Mouse (Mus musculus) forebrain, embryonic 10.5 days (tissue): Measurements from ENCODE around the gene Tbxas1. TPM values are rescaled to one million over a fixed set of nuclear protein-coding genes. Genes with fewer than 3 reads are reported as not detected.

Experiments used
- DNase-seq: peaks from one replicate; pipeline ENCODE4 v3.0.0-alpha.2; 2017; ENCODE audit warnings: low spot score; ENCODE audit errors: extremely low spot score
- H3K27ac ChIP-seq: fragments of 300-500 bp; sonication (generic); 2 replicates; pipeline ENCODE4 v1.5.1; 2016; ENCODE audit warnings: mild to moderate bottlenecking
- H3K27me3 ChIP-seq: fragments of 300-500 bp; sonication (generic); 2 replicates; pipeline ENCODE4 v1.6.1; 2016; ENCODE audit warnings: mild to moderate bottlenecking; ENCODE audit not compliant: poor library complexity, severe bottlenecking
- H3K36me3 ChIP-seq: fragments of 300-500 bp; sonication (generic); replicated peaks from 2 replicates; pipeline ENCODE4 v1.6.1; 2016; ENCODE audit warnings: mild to moderate bottlenecking, moderate library complexity
- H3K4me1 ChIP-seq: fragments of 300-500 bp; sonication (generic); 2 replicates; pipeline ENCODE4 v1.6.1; 2016
- H3K4me3 ChIP-seq: fragments of 300-500 bp; sonication (generic); 2 replicates; pipeline ENCODE4 v1.5.1; 2016; ENCODE audit warnings: mild to moderate bottlenecking, moderate library complexity
- H3K9me3 ChIP-seq: fragments of 300-500 bp; sonication (generic); 2 replicates; pipeline ENCODE4 v1.6.1; 2016; ENCODE audit warnings: mild to moderate bottlenecking, moderate library complexity
- WGBS: fragments of 180-500 bp; shearing (Covaris S2); methylation state at CpG from one replicate; pipeline ENCODE4 v1.1.7; 2016; 5-methylcytosine and 5-hydroxymethylcytosine counted together
- polyA plus RNA-seq: library from polyadenylated mRNA; unstranded; fragments of >200 nt; fragmentation: Nextera tagmentation; extraction: Ambion mirVana; gene quantifications from 2 replicates; pipeline ENCODE4 v1.2.1, GENCODE M21; 2016

Gene Tbxas1
- polyA plus RNA-seq: 0.98 and 1.4 TPM in 2 replicates

DNA sequence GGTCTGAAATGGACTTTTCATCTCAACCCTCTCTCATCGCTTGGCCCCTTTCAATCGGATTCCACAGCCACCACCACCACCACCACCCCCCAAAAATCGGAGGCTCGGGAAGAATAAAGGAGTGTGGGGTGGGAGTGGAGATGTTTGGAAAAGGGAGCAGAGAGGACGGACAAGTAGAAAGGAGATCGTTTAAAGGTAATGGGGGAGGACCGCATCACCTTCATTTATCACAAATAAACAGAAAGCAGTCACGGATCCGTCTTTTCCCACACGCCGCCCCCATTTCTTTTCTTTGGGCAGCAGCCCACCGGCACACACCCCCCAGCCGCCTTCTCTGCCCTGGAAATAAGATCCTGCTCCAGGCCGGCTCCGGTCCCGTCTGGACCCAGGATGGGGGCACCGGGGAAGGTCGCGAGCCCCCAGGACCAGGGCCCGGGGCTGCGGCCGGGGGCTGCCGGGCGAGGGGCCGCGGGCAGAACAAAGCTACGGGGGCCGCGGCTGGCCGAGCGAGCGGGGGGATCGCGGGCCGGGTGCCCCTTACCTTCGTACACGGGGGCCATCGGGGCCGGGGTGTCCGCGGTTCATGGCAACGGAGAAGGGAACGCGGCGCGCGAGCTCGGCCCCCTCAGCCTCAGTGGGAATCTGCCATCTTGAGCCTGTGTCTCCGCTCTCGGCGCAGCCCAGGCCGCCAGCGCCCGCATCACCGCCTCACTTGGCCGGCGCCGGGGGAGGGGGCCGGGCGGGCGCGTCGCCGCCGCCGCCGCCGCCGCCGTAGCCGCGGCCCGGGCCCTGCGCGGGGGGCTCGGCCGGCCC lies at the start of gene Tbxas1:
Gene Tbxas1, plus strand, starts transcription at position 147 of the 813 bp plus-strand sequence.
- under 1% methylated on average over 73 of the region's 77 CpGs for WGBS
- Histone ChIP-seq H3K27me3 (peaks cover 22% of the 10 kb centered on the region), H3K36me3 (no peaks in the 10 kb centered on the region; the same call in 1 of the 2 replicates), H3K4me1 (peaks cover 48% of the 10 kb centered on the region), H3K9me3 (no peaks in the 10 kb centered on the region), H3K4me3 (peak within 1 kb of the TSS; percentile 99), H3K27ac (peak within 1 kb of the TSS; percentile 100)
- DNase-seq: peak; percentile 59

DNA sequence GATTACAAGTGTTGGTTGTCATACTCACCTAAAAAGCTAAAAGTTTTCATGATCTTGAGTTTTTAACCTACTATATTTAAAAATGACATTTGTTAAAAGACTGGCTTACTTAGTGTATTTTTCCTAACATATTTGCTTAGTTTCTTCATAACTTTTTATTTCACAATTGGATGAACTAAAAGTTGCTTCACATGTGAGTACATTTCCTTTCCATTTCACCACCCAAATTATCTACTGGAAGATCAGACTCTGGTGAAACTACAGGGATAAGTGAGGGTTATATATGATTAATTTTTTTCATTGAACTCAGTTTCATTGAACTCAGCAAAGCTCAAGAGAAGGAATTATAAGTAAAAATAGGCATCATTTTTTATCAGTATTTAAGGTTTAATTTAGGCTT lies 49.3 kb upstream of the Tbxas1 start:
- Histone ChIP-seq H3K9me3 (no peaks in the 10 kb centered on the region), H3K27ac (no peak overlapping the region), H3K27me3 (no peaks in the 10 kb centered on the region), H3K36me3 (peaks cover 29% of the 10 kb centered on the region), H3K4me1 (peaks cover 20% of the 10 kb centered on the region), H3K4me3 (no peak overlapping the region)
- no peak for DNase-seq

- DNase-seq: no peak
- WGBS: 82% methylated on average over 3 of the region's 3 CpGs
Measured at GRCm38 (mm10) chr6:38826857-38827256, 48.3 kb upstream of the Tbxas1 start.

DNA sequence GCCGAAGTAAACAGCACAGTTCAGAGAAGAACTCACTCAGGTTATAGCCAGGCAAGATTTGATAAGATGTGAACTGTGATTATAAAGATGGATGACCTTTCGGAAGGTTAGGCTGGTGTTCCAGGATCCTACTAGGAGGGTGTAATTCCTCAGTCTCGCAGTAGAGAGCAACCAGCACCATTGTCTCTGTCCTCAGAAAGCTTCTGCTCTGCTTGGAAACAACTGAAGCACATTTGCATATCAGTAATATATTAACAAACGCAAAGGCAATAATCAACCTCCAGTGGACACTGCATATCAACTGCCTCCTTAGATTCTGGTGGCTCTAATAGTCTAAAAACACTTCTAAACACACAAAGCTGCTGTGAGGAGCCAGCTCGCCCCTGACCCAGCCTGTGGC lies 47.8 kb upstream of the Tbxas1 start:
- no peaks in the 10 kb centered on the region for H3K27me3 ChIP-seq
- no peaks in the 10 kb centered on the region for H3K9me3 ChIP-seq
- 81% methylated on average over 5 of the region's 5 CpGs for WGBS
- no peak overlapping the region for H3K27ac ChIP-seq
- H3K4me3 ChIP-seq: no peak overlapping the region
- no peak for DNase-seq
- peaks cover 33% of the 10 kb centered on the region for H3K4me1 ChIP-seq
- peaks cover 15% of the 10 kb centered on the region for H3K36me3 ChIP-seq

More at GRCm38 (mm10) chr6:38826857-38827256, 48.3 kb upstream of the Tbxas1 start:
- no peak overlapping the region for H3K4me3 ChIP-seq
- no peaks in the 10 kb centered on the region for H3K27me3 ChIP-seq
- peaks cover 27% of the 10 kb centered on the region for H3K4me1 ChIP-seq
- peaks cover 19% of the 10 kb centered on the region for H3K36me3 ChIP-seq
- no peaks in the 10 kb centered on the region for H3K9me3 ChIP-seq
- H3K27ac ChIP-seq: no peak overlapping the region

DNA sequence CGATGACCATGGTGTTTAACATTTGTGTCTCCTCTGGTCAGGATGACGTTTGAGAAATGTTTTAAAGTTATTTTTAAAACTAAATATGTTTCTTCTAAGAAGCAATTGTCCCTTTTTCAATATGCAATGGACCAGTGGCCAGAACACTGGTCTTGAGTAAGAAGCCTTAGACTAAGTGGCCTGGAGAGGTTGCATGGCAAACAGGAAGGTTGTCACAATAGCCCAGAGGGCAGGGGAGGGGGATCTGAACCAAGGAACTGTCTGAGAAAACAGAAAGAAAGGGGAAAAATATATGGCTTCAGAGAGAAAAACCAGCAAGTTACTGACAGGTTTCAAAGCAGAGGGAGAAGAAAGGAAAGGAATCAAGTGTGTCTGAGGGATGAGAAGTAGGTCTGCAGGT lies 47.0 kb upstream of the Tbxas1 start:
- DNase-seq: no peak
- Histone ChIP-seq H3K9me3 (no peaks in the 10 kb centered on the region), H3K4me3 (no peak overlapping the region), H3K4me1 (peaks cover 40% of the 10 kb centered on the region), H3K27ac (no peak overlapping the region), H3K36me3 (peaks cover 11% of the 10 kb centered on the region), H3K27me3 (no peaks in the 10 kb centered on the region)
- WGBS: 87% methylated on average over 2 of the region's 2 CpGs

GRCm38 (mm10) chr6:38829452-38829851 lies 45.8 kb upstream of the Tbxas1 start:
- no peak overlapping the region for H3K4me3 ChIP-seq
- 75% methylated on average over 3 of the region's 3 CpGs for WGBS
- DNase-seq: no peak
- no peaks in the 10 kb centered on the region for H3K9me3 ChIP-seq
- no peak overlapping the region for H3K27ac ChIP-seq
- H3K4me1 ChIP-seq: peaks cover 51% of the 10 kb centered on the region
- peaks cover 5% of the 10 kb centered on the region for H3K36me3 ChIP-seq
- no peaks in the 10 kb centered on the region for H3K27me3 ChIP-seq

GRCm38 (mm10) chr6:38833721-38834120 lies 41.5 kb upstream of the Tbxas1 start:
- 90% methylated on average over 3 of the region's 3 CpGs for WGBS
- Histone ChIP-seq H3K27ac (no peak overlapping the region), H3K9me3 (no peaks in the 10 kb centered on the region), H3K36me3 (peaks cover 14% of the 10 kb centered on the region), H3K27me3 (no peaks in the 10 kb centered on the region), H3K4me3 (no peak overlapping the region), H3K4me1 (peaks cover 56% of the 10 kb centered on the region; the same call in 1 of the 2 replicates)
- DNase-seq: no peak

DNA sequence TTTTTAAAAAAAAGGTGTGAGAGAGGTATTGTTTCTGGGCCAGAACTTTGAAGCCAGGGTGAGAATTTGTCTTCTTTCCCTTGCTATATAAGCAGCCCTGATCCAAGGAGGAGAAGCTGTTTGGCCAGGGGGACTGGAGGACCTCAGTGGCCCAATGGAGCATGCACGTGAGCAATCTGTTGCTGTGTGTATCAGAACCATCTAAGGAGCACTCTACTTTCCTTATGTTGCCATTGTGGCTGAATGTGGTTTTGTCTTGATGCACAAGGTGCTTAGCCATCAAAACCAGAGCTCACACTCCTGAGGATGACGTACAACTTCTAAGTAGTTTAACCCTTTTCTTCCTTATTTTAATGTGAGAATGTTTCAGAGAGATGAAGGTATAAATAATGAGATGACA lies 40.5 kb upstream of the Tbxas1 start:
- Histone ChIP-seq H3K4me3 (no peak overlapping the region), H3K4me1 (peaks cover 51% of the 10 kb centered on the region; the same call in 1 of the 2 replicates), H3K27ac (no peak overlapping the region), H3K9me3 (no peaks in the 10 kb centered on the region), H3K27me3 (no peaks in the 10 kb centered on the region), H3K36me3 (peaks cover 15% of the 10 kb centered on the region)
- WGBS: 90% methylated on average over 2 of the region's 2 CpGs
- DNase-seq: no peak

GRCm38 (mm10) chr6:38835217-38835616 lies 40.0 kb upstream of the Tbxas1 start:
- Histone ChIP-seq H3K4me1 (peaks cover 55% of the 10 kb centered on the region; the same call in 1 of the 2 replicates), H3K4me3 (no peak overlapping the region), H3K9me3 (no peaks in the 10 kb centered on the region), H3K27ac (no peak overlapping the region), H3K27me3 (no peaks in the 10 kb centered on the region), H3K36me3 (peaks cover 18% of the 10 kb centered on the region)
- DNase-seq: no peak
- WGBS: 88% methylated on average over 1 of the region's 1 CpGs

GRCm38 (mm10) chr6:38838061-38838460 lies 37.1 kb upstream of the Tbxas1 start:
- Histone ChIP-seq H3K36me3 (peaks cover 23% of the 10 kb centered on the region), H3K4me1 (peaks cover 36% of the 10 kb centered on the region; the same call in 1 of the 2 replicates), H3K9me3 (no peaks in the 10 kb centered on the region), H3K27ac (no peak overlapping the region), H3K27me3 (no peaks in the 10 kb centered on the region), H3K4me3 (no peak overlapping the region)
- no peak for DNase-seq
- WGBS: 81% methylated on average over 4 of the region's 4 CpGs

DNA sequence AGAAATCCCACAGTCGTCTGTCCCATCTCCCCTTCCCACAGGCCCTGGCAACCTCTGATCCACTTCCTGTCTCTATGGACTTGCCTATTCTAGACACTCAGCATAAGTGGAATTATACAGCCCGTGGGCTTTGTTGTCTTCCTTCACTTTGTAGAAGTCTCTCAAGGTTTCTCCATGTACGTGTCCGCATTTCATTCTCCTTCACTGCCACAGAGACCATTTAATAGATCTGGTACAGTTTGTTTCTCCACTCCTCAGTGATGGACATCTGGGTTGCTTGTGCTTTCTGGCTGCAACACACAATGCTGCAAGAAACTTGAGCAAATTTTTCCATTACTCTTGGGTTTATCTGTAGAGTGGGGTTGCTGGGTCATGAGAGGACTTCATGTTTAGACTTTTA lies 35.3 kb upstream of the Tbxas1 start:
- 83% methylated on average over 4 of the region's 4 CpGs for WGBS
- Histone ChIP-seq H3K27me3 (no peaks in the 10 kb centered on the region), H3K4me3 (no peak overlapping the region), H3K4me1 (peaks cover 25% of the 10 kb centered on the region), H3K27ac (no peak overlapping the region), H3K9me3 (no peaks in the 10 kb centered on the region), H3K36me3 (peaks cover 23% of the 10 kb centered on the region)
- no peak for DNase-seq

DNA sequence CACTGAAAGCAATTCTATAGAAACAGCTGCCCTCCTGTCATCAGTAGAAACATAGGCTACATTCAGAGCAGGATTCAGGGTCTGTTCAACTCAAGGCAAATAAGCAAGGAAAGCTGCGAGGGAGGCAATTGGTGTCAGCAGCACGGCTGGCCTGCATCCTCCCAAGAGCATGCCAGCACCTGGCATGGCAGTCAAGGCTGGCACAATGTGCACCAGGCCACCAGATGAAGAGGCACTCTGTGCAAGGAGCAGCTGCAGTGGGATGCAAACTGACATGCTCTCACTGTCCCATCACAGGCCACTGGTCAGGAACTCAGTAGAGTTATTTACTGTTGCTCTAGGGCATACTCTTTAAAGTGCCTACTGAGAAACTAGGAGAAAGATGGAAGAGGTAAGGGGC lies 34.8 kb upstream of the Tbxas1 start:
- H3K27ac ChIP-seq: no peak overlapping the region
- H3K9me3 ChIP-seq: no peaks in the 10 kb centered on the region
- H3K36me3 ChIP-seq: peaks cover 23% of the 10 kb centered on the region
- no peak overlapping the region for H3K4me3 ChIP-seq
- no peaks in the 10 kb centered on the region for H3K27me3 ChIP-seq
- H3K4me1 ChIP-seq: peaks cover 30% of the 10 kb centered on the region
- 92% methylated on average over 2 of the region's 2 CpGs for WGBS
- no peak for DNase-seq

DNA sequence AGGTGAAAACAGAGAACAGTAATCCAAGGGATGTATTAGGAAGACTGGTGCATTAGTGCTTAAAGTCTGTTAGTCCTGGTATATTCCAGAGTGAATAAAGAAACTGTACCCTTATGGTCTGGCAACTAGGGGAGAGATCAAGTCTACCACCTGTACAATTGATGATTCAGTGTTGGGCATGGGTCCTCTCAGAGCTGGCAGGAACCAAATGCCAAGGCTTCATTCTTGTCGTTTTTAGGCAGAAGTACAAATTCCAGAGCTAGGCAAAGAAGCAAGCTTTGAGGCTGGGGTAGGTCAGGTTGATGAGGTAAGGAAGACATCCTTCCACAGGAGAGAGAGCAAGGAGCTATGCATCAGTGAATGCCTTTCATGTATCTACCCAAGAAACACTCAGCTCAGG lies 34.4 kb upstream of the Tbxas1 start:
- H3K36me3 ChIP-seq: peaks cover 23% of the 10 kb centered on the region

More for the DNA sequence above, 34.4 kb upstream of the Tbxas1 start:
- H3K9me3 ChIP-seq: no peaks in the 10 kb centered on the region
- H3K4me1 ChIP-seq: peaks cover 34% of the 10 kb centered on the region
- no peak overlapping the region for H3K27ac ChIP-seq
- no peak overlapping the region for H3K4me3 ChIP-seq
- whole genome bisulfite sequencing: 85% methylated on average over 1 of the region's 1 CpGs
- H3K27me3 ChIP-seq: no peaks in the 10 kb centered on the region
- no peak for DNase-seq
